Mouse (Mus musculus): ENCODE results near the gene Lgi1. TPM values are rescaled to one million over a fixed set of nuclear protein-coding genes. Genes with fewer than 3 reads are reported as not detected.

Gene Lgi1
- polyA plus RNA-seq, 1 experiment from 2014 or later: 0.69 TPM

DNA sequence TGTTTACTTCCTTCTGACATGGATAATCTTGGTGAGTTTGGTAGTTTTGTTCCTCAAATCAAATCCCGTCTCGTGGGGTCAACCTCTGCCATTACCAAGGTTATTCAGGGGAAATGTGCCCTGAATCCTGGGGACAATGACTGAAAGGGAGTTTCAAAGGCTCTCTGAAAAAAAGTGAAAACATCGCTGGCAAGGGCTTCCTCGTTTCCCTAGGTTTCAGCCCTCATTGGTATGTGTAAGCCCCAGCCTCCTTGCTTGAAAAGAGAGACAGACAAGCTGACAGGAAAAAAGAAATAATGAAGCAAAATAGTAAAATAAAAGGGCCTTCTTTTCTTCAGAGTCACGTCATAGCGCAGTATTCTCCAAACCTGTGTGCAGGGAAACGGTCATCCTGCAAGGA, 9.5 kb downstream of the Lgi1 start:
- no peak for DNase-seq (ENCODE audit: low spot score)
- Histone ChIP-seq H3K9ac (ENCODE audit: low read length) (no peak overlapping the region), H3K4me1 (ENCODE audit: control insufficient read depth, insufficient read depth, low read length) (no peaks in the 10 kb centered on the region), H3K4me2 (ENCODE audit: low read depth, severe bottlenecking) (no peak overlapping the region), H3K36me3 (ENCODE audit: control insufficient read depth, insufficient read depth, low read length) (no peaks in the 10 kb centered on the region), H3K27ac (replicated peaks; ENCODE audit: low read depth, low read length) (no peak overlapping the region), H3K27me3 (ENCODE audit: control insufficient read depth, insufficient read depth, low read length) (no peaks in the 10 kb centered on the region), H3K9me3 (ENCODE audit: control insufficient read depth, low read length) (no peaks in the 10 kb centered on the region), H3K4me3 (ENCODE audit: low read depth, low read length) (no peak overlapping the region)
- ATAC-seq (ENCODE audit: insufficient number of reproducible peaks, low FRiP score, low TSS enrichment, low read depth): no peak
- WGBS: 77% methylated on average over 7 of the region's 7 CpGs

DNA sequence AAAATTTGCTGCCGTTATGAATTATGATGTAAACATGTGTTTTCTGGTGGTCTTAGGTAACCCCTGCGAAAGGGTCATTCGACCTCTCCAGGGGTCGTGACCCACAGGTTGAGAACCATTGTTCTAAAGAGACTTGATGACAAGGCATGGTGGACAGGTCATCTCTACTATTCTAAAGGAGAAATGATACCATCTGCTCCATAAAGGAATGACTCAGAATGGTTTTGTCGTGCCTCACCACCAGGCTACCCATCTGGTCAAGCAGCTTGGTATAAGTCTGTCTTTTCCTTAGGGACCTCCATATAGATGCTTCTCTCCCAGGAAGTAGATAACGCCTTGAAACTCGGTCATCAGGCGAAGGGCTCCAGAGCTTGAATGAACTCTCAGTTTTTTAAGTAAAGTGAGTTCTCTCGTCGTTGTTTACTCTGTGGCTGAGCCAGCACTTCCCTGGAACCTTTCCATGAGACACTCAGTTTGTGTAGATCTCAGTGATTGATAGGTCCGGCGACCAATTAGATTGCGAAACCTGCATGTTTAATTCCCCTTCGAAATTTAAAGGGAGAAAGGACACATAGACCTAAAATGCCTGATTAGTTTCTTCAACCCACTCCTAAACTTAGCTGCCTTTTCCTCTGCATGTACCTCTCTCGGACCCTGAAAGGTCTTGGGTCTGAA, 10.5 kb downstream of the Lgi1 start:
- no peak overlapping the region for H3K27ac ChIP-seq (replicated peaks; ENCODE audit: low read depth, low read length)
- no peak for DNase-seq (ENCODE audit: low spot score)
- H3K9me3 ChIP-seq (ENCODE audit: control insufficient read depth, low read length): no peaks in the 10 kb centered on the region
- H3K36me3 ChIP-seq (ENCODE audit: control insufficient read depth, insufficient read depth, low read length): no peaks in the 10 kb centered on the region
- H3K4me3 ChIP-seq (ENCODE audit: low read depth, low read length): no peak overlapping the region
- no peak for ATAC-seq (ENCODE audit: insufficient number of reproducible peaks, low FRiP score, low TSS enrichment, low read depth)
- no peak overlapping the region for H3K9ac ChIP-seq (ENCODE audit: low read length)
- no peaks in the 10 kb centered on the region for H3K27me3 ChIP-seq (ENCODE audit: control insufficient read depth, insufficient read depth, low read length)
- 85% methylated on average over 15 of the region's 15 CpGs for WGBS
- no peak overlapping the region for H3K4me2 ChIP-seq (ENCODE audit: low read depth, severe bottlenecking)
- H3K4me1 ChIP-seq (ENCODE audit: control insufficient read depth, insufficient read depth, low read length): no peaks in the 10 kb centered on the region

DNA sequence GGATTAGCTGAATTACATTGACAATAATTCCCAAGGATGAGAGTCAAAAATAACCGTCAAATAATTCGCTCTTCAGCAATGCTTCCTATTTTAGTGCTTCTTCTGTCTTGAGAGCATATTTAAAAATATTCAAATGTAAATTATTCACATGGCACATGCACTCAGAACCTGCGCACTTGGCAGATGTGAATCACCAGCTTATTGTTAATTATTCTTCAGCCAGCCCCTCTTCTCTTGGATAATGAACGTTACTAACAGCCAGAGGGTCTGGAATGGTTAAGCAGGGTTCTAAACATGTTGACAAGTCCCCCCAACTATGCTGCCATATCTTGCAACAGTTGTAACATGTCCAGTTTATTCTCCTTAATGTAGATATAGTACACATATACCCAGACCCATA, 11.9 kb downstream of the Lgi1 start:
- Histone ChIP-seq H3K9ac (ENCODE audit: low read length) (no peak overlapping the region), H3K9me3 (ENCODE audit: control insufficient read depth, low read length) (no peaks in the 10 kb centered on the region), H3K27me3 (ENCODE audit: control insufficient read depth, insufficient read depth, low read length) (no peaks in the 10 kb centered on the region), H3K27ac (replicated peaks; ENCODE audit: low read depth, low read length) (no peak overlapping the region), H3K36me3 (ENCODE audit: control insufficient read depth, insufficient read depth, low read length) (no peaks in the 10 kb centered on the region), H3K4me1 (ENCODE audit: control insufficient read depth, insufficient read depth, low read length) (no peaks in the 10 kb centered on the region), H3K4me3 (ENCODE audit: low read depth, low read length) (no peak overlapping the region), H3K4me2 (ENCODE audit: low read depth, severe bottlenecking) (no peak overlapping the region)
- WGBS: 86% methylated on average over 4 of the region's 4 CpGs
- no peak for DNase-seq (ENCODE audit: low spot score)
- no peak for ATAC-seq (ENCODE audit: insufficient number of reproducible peaks, low FRiP score, low TSS enrichment, low read depth)

DNA sequence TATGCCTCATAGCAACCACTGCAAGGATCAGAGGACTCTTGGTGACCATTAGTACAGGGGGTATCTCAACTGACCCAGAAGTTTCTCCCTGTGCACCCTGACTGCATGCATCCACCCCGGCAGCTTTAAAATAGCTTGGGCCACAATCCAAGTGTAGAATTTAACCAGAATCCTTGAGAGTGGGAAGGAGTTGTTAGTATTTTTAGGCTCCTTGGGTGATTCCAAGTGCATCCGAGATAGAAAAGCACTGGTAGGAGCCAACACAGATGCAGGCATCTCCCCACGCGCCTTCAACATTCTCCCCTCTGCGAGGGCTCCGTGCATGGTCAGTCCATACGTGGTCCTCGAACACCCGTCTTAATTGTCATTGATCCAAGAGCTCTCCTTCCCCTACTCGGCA, 15.9 kb downstream of the Lgi1 start:
- DNase-seq (ENCODE audit: low spot score) (no peak), ATAC-seq (ENCODE audit: insufficient number of reproducible peaks, low FRiP score, low TSS enrichment, low read depth) (no peak)
- Histone ChIP-seq H3K4me3 (ENCODE audit: low read depth, low read length) (no peak overlapping the region), H3K36me3 (ENCODE audit: control insufficient read depth, insufficient read depth, low read length) (no peaks in the 10 kb centered on the region), H3K4me2 (ENCODE audit: low read depth, severe bottlenecking) (no peak overlapping the region), H3K9me3 (ENCODE audit: control insufficient read depth, low read length) (no peaks in the 10 kb centered on the region), H3K9ac (ENCODE audit: low read length) (no peak overlapping the region), H3K27me3 (ENCODE audit: control insufficient read depth, insufficient read depth, low read length) (no peaks in the 10 kb centered on the region), H3K4me1 (ENCODE audit: control insufficient read depth, insufficient read depth, low read length) (0 out of 2 replicates have a peak, but pooled peaks cover 4% of the 10 kb centered on the region), H3K27ac (replicated peaks; ENCODE audit: low read depth, low read length) (no peak overlapping the region)
- WGBS: 93% methylated on average over 10 of the region's 10 CpGs

DNA sequence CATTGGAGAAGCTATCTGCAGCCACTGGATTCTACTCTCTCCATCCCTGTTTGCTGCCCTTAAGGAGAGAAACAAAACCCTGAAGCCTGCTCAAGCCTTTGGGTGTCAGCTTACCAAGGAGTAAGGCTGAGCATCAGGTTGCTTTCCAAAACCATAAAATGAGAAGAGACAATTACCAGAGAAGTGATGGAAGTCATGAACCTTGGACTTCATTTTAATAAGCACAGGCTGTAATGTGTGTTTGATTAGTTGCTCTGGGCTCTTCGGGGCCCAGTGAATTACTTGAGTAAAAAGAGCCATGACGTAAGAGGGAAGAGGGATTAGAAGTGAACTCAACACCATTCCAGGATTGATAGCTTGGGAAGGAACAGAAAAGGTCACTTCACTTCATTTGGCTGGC, 18.1 kb downstream of the Lgi1 start:
- Histone ChIP-seq H3K9ac (ENCODE audit: low read length) (no peak overlapping the region), H3K4me2 (ENCODE audit: low read depth, severe bottlenecking) (no peak overlapping the region), H3K4me1 (ENCODE audit: control insufficient read depth, insufficient read depth, low read length) (0 out of 2 replicates have a peak, but pooled peaks cover 4% of the 10 kb centered on the region), H3K4me3 (ENCODE audit: low read depth, low read length) (no peak overlapping the region), H3K9me3 (ENCODE audit: control insufficient read depth, low read length) (no peaks in the 10 kb centered on the region; the same call in 1 of the 2 replicates), H3K36me3 (ENCODE audit: control insufficient read depth, insufficient read depth, low read length) (no peaks in the 10 kb centered on the region), H3K27ac (replicated peaks; ENCODE audit: low read depth, low read length) (no peak overlapping the region), H3K27me3 (ENCODE audit: control insufficient read depth, insufficient read depth, low read length) (no peaks in the 10 kb centered on the region)
- peak; percentile 81 for ATAC-seq (ENCODE audit: insufficient number of reproducible peaks, low FRiP score, low TSS enrichment, low read depth)
- WGBS: 11% methylated on average over 2 of the region's 2 CpGs
- peak; percentile 42 for DNase-seq (ENCODE audit: low spot score)

DNA sequence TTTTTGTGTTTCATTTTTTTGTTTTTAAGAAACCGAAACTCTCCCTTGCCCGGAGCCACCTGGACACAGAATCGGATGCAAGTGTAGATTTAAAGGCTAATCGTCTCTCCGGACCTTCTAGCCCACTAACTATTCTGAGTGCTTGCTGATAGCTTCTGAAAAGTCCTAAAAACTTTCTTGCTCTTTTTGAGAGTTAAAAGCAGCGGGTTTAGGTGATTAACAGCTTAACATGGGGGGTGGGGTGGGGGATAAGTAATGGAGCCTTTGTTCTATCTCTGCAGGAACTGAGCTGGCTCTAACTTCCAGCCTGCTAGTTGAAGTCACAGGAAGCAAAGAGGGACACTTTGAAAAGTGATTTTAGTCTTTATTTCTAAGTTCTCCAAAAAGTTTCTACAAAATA, 24.2 kb downstream of the Lgi1 start:
- Histone ChIP-seq H3K36me3 (ENCODE audit: control insufficient read depth, insufficient read depth, low read length) (no peaks in the 10 kb centered on the region), H3K27ac (replicated peaks; ENCODE audit: low read depth, low read length) (no peak overlapping the region), H3K4me2 (ENCODE audit: low read depth, severe bottlenecking) (no peak overlapping the region), H3K4me3 (ENCODE audit: low read depth, low read length) (no peak overlapping the region), H3K9me3 (ENCODE audit: control insufficient read depth, low read length) (no peaks in the 10 kb centered on the region; the same call in 1 of the 2 replicates), H3K27me3 (ENCODE audit: control insufficient read depth, insufficient read depth, low read length) (no peaks in the 10 kb centered on the region), H3K4me1 (ENCODE audit: control insufficient read depth, insufficient read depth, low read length) (no peaks in the 10 kb centered on the region), H3K9ac (ENCODE audit: low read length) (no peak overlapping the region)
- no peak for ATAC-seq (ENCODE audit: insufficient number of reproducible peaks, low FRiP score, low TSS enrichment, low read depth)
- 68% methylated on average over 6 of the region's 6 CpGs for WGBS
- DNase-seq (ENCODE audit: low spot score): no peak

DNA sequence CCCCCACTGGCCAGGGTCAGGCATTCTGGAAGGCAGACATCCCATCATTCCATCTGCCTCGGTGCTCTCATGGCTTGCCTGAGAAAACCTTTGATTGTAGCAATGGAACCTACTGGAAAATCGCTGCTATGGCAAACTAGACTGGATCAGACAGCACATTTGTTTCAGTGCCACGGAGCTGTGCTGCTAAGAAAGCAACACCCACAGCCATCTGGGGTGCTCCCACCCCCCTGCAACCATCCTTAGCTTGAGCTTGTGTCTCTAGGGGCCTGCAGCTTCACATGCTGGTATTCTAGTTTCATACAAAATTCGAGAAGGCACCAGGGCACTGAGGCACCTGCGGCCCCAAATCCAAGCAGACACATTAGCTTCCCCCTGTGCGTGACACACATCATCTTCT, 27.1 kb downstream of the Lgi1 start:
- no peak overlapping the region for H3K9ac ChIP-seq (ENCODE audit: low read length)
- no peaks in the 10 kb centered on the region for H3K27me3 ChIP-seq (ENCODE audit: control insufficient read depth, insufficient read depth, low read length)
- H3K36me3 ChIP-seq (ENCODE audit: control insufficient read depth, insufficient read depth, low read length): no peaks in the 10 kb centered on the region
- 89% methylated on average over 6 of the region's 6 CpGs for WGBS
- no peak overlapping the region for H3K4me3 ChIP-seq (ENCODE audit: low read depth, low read length)
- H3K4me1 ChIP-seq (ENCODE audit: control insufficient read depth, insufficient read depth, low read length): no peaks in the 10 kb centered on the region
- no peaks in the 10 kb centered on the region; the same call in 1 of the 2 replicates for H3K9me3 ChIP-seq (ENCODE audit: control insufficient read depth, low read length)
- H3K4me2 ChIP-seq (ENCODE audit: low read depth, severe bottlenecking): no peak overlapping the region
- DNase-seq (ENCODE audit: low spot score): no peak
- ATAC-seq (ENCODE audit: insufficient number of reproducible peaks, low FRiP score, low TSS enrichment, low read depth): no peak
- H3K27ac ChIP-seq (replicated peaks; ENCODE audit: low read depth, low read length): no peak overlapping the region

DNA sequence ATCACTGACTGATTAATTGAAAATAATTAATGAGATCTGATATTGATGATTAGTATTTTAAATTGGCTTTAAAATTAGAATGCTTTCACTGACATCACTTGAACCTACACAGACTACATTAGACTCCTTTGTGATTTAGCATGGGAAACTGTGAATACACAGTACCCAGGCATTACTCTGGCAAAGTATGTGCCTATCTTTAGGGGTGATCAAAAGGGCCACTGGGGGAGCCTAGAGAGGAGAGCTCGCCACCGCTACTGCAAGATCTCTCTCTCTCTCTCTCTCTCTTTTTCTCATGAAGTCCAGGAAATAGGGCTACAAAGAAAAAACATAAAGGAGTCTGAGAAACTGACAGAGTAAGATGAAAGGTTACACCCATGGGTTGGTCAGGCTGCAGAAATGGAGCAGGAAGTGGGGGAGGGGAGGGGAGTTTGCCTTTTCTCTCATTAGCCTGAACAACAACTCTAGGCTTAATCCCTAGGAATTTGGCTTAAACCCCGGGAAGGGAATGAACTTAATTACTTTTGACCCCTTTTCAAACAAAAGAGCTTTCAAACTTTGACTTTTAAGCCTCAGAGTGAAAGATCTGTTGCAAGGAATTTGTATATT, 33.8 kb downstream of the Lgi1 start:
- 8% methylated on average over 3 of the region's 3 CpGs for WGBS
- no peak overlapping the region for H3K4me3 ChIP-seq (ENCODE audit: low read depth, low read length)

More for the DNA sequence above, 33.8 kb downstream of the Lgi1 start:
- Histone ChIP-seq H3K9ac (ENCODE audit: low read length) (no peak overlapping the region), H3K36me3 (ENCODE audit: control insufficient read depth, insufficient read depth, low read length) (no peaks in the 10 kb centered on the region), H3K27me3 (ENCODE audit: control insufficient read depth, insufficient read depth, low read length) (no peaks in the 10 kb centered on the region), H3K4me1 (ENCODE audit: control insufficient read depth, insufficient read depth, low read length) (peaks cover 2% of the 10 kb centered on the region; the same call in 1 of the 2 replicates), H3K4me2 (ENCODE audit: low read depth, severe bottlenecking) (no peak overlapping the region), H3K9me3 (ENCODE audit: control insufficient read depth, low read length) (no peaks in the 10 kb centered on the region), H3K27ac (replicated peaks; ENCODE audit: low read depth, low read length) (peak overlapping the region; percentile 68; the same call in 1 of the 2 replicates)
- peak; percentile 79 for DNase-seq (ENCODE audit: low spot score)
- peak; percentile 78 for ATAC-seq (ENCODE audit: insufficient number of reproducible peaks, low FRiP score, low TSS enrichment, low read depth)
